In the genomic region with DNA sequence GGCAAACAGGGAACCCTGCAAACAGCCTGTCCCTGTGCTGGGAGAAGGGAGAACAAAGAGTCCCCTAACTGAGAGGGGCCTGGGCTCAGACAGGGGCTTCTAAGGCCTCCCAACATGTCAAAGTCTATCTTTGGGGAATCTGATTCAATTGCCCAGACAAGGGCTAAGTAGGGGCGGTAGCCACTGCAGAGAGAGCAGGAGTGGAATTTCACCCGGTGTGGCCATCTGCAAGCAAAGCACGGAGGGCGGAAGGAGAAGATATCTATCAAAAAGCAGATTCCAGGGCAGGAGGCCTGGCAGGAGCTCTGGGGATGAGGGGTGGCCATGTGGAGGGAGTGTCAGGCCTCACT, we compare ENCODE assay signal across 9 mouse cellular contexts. TPM values are rescaled to one million over a fixed set of nuclear protein-coding genes. Genes with fewer than 3 reads are reported as not detected.
A peak's percentile ranks its signal among the peaks of the same experiment; 100 is the strongest.
DNase-seq lines count a peak whose midpoint lies in the region; ATAC-seq lines count a peak whose summit lies in the region.
"Had no signal": no experiment of that assay in that cellular context is flagged by ENCODE, and none has a peak within 500 bp of the region (broad histone marks: within the 10 kb centered on the region; RNA-seq: fewer than 3 reads in every experiment).

No protein-coding gene starts in this region.

- H3K27me3 ChIP-seq in heart, embryonic 13.5 days (replicated peaks): no peaks in the 10 kb centered on the region
- H3K27me3 ChIP-seq in forebrain, embryonic 12.5 days: no peaks in the 10 kb centered on the region
- H3K27me3 ChIP-seq in kidney, embryonic 16.5 days (ENCODE audit: insufficient read depth, low read length): no peaks in the 10 kb centered on the region
- H3K27me3 ChIP-seq in neural tube, embryonic 12.5 days (replicated peaks): no peaks in the 10 kb centered on the region

- 25% methylated on average over 4 of the region's 4 CpGs for WGBS in heart, embryonic 13.5 days
- 58% methylated on average over 4 of the region's 4 CpGs for WGBS in forebrain, embryonic 12.5 days
- WGBS in kidney, embryonic 16.5 days: 21% methylated on average over 4 of the region's 4 CpGs
- 32% methylated on average over 4 of the region's 4 CpGs for WGBS in neural tube, embryonic 12.5 days

- no peak overlapping the region for H3K4me3 ChIP-seq in heart, embryonic 13.5 days
- H3K4me3 ChIP-seq in forebrain, embryonic 12.5 days (replicated peaks): no peak overlapping the region
- H3K4me3 ChIP-seq in kidney, embryonic 16.5 days (ENCODE audit: low read length): no peak overlapping the region
- H3K4me3 ChIP-seq in neural tube, embryonic 12.5 days: no peak overlapping the region

- H3K9ac ChIP-seq in heart, embryonic 13.5 days: no peak overlapping the region
- no peak overlapping the region for H3K9ac ChIP-seq in forebrain, embryonic 12.5 days
- peak overlapping the region; percentile 3; the same call in 1 of the 2 replicates for H3K9ac ChIP-seq in kidney, embryonic 16.5 days (replicated peaks; ENCODE audit: low read length)
- no peak overlapping the region for H3K9ac ChIP-seq in neural tube, embryonic 12.5 days

- peak overlapping the region; percentile 59 for H3K27ac ChIP-seq in heart, embryonic 13.5 days (replicated peaks)
- peak overlapping the region; percentile 50 for H3K27ac ChIP-seq in forebrain, embryonic 12.5 days
- H3K27ac ChIP-seq in kidney, embryonic 16.5 days (ENCODE audit: low read length): peak overlapping the region; percentile 95
- peak overlapping the region; percentile 17; the same call in 1 of the 2 replicates for H3K27ac ChIP-seq in neural tube, embryonic 12.5 days

- H3K36me3 ChIP-seq in heart, embryonic 13.5 days: no peaks in the 10 kb centered on the region
- no peaks in the 10 kb centered on the region for H3K36me3 ChIP-seq in forebrain, embryonic 12.5 days (replicated peaks)
- H3K36me3 ChIP-seq in kidney, embryonic 16.5 days (ENCODE audit: insufficient read depth, low read length): no peaks in the 10 kb centered on the region
- H3K36me3 ChIP-seq in neural tube, embryonic 12.5 days: no peaks in the 10 kb centered on the region

- no peak for DNase-seq in heart, postnatal 14 days
- no peak for DNase-seq in frontal cortex, postnatal 36 days (ENCODE audit: low spot score in 2 of 2)
- no peak for DNase-seq in thymus, postnatal 36 days
- no peak for DNase-seq in layer of hippocampus, adult 8-10 months (ENCODE audit: low spot score in 2 of 2)

- 0 out of 2 replicates have a peak, but pooled peaks cover 4% of the 10 kb centered on the region for H3K9me3 ChIP-seq in heart, embryonic 13.5 days
- H3K9me3 ChIP-seq in forebrain, embryonic 12.5 days: no peaks in the 10 kb centered on the region
- no peaks in the 10 kb centered on the region for H3K9me3 ChIP-seq in kidney, embryonic 16.5 days (ENCODE audit: low read length)
- H3K9me3 ChIP-seq in neural tube, embryonic 12.5 days: 0 out of 2 replicates have a peak, but pooled peaks cover 12% of the 10 kb centered on the region

- ATAC-seq in heart, embryonic 13.5 days (ENCODE audit: extremely low read depth, insufficient number of reproducible peaks, low FRiP score, low TSS enrichment): no peak
- no peak for ATAC-seq in forebrain, embryonic 12.5 days (ENCODE audit: low FRiP score)
- ATAC-seq in kidney, embryonic 16.5 days (ENCODE audit: low FRiP score, low TSS enrichment): peak; percentile 67
- ATAC-seq in neural tube, embryonic 12.5 days (ENCODE audit: low FRiP score, low read depth): no peak

- H3K4me1 ChIP-seq in heart, embryonic 13.5 days: peaks cover 20% of the 10 kb centered on the region
- peaks cover 4% of the 10 kb centered on the region for H3K4me1 ChIP-seq in forebrain, embryonic 12.5 days
- H3K4me1 ChIP-seq in kidney, embryonic 16.5 days (ENCODE audit: insufficient read depth, low read length): peaks cover 14% of the 10 kb centered on the region
- H3K4me1 ChIP-seq in neural tube, embryonic 12.5 days: no peaks in the 10 kb centered on the region

- H3K4me2 ChIP-seq in heart, embryonic 13.5 days: no peak overlapping the region
- no peak overlapping the region for H3K4me2 ChIP-seq in forebrain, embryonic 12.5 days
- H3K4me2 ChIP-seq in kidney, embryonic 16.5 days (replicated peaks; ENCODE audit: low read depth, low read length): no peak overlapping the region
- H3K4me2 ChIP-seq in neural tube, embryonic 12.5 days (replicated peaks): no peak overlapping the region

- intact Hi-C loops in heart, postnatal 14 days (cut with DNase I): no loop called here

RNA-seq across cellular contexts. Expression of gene Tex44, which starts 38.7 kb away (rescaled TPM):
- polyA plus RNA-seq in heart, embryonic 13.5 days (2015; fragmentation: Nextera tagmentation; extraction: Ambion mirVana): not detected in 2 replicates
- not detected for total RNA-seq in heart, postnatal 14 days (2021)
- polyA plus RNA-seq in forebrain, embryonic 12.5 days (2016; fragmentation: Nextera tagmentation; extraction: Ambion mirVana): not detected in 2 replicates
- polyA plus RNA-seq in kidney, embryonic 16.5 days (2015; fragmentation: Nextera tagmentation; extraction: Ambion mirVana): not detected in 2 replicates
- not detected in 2 replicates for polyA plus RNA-seq in neural tube, embryonic 12.5 days (2016; fragmentation: Nextera tagmentation; extraction: Ambion mirVana)
- total RNA-seq in layer of hippocampus, adult 8-10 months (2022): not detected
- total RNA-seq: MEL had no signal

RNA-seq across cellular contexts. Expression of gene Nmur1, which starts 38.8 kb away (rescaled TPM):
- not detected in 2 replicates for polyA plus RNA-seq in heart, embryonic 13.5 days (2015; fragmentation: Nextera tagmentation; extraction: Ambion mirVana)
- total RNA-seq in heart, postnatal 14 days (2021): not detected
- polyA plus RNA-seq in forebrain, embryonic 12.5 days (2016; fragmentation: Nextera tagmentation; extraction: Ambion mirVana): not detected in 2 replicates
- 0.12 TPM in 1 of 2 replicates, not detected in the other for polyA plus RNA-seq in kidney, embryonic 16.5 days (2015; fragmentation: Nextera tagmentation; extraction: Ambion mirVana)
- 0.15 and 0.40 TPM in 2 replicates for polyA plus RNA-seq in neural tube, embryonic 12.5 days (2016; fragmentation: Nextera tagmentation; extraction: Ambion mirVana)
- not detected for total RNA-seq in layer of hippocampus, adult 8-10 months (2022)
- total RNA-seq: MEL had no signal

Comparison
In these comparisons a context has a peak if more than half of its experiments do, and no peak if none do; other contexts are left out.
1. H3K27ac ChIP-seq: peak in every context shown above with its lines; median percentile 95 in kidney, embryonic 16.5 days; 59 in heart, embryonic 13.5 days; 50 in forebrain, embryonic 12.5 days; 17 in neural tube, embryonic 12.5 days.